Mouse (Mus musculus) olfactory bulb, adult 2 months (tissue): ENCODE data around the gene Cnot10.

ENCODE experiments used
- CTCF ChIP-seq: fragments of 200-500 bp; IDR thresholded peaks from 2 replicates; pipeline ENCODE4 v1.5.1; 2012; ENCODE audit warnings: low read depth, mild to moderate bottlenecking, low read length, moderate library complexity; ENCODE audit not compliant: insufficient read depth
- POLR2A ChIP-seq: fragments of 200-500 bp; IDR thresholded peaks from 2 replicates; pipeline ENCODE4 v1.6.1; 2012; ENCODE audit warnings: mild to moderate bottlenecking, low read depth, low read length, moderate library complexity; ENCODE audit not compliant: insufficient read depth

GRCm38 (mm10) chr9:114656701-114657100, 16.7 kb upstream of the Cnot10 start:
- TF ChIP-seq POLR2A, result no peak
- no peak for TF ChIP-seq CTCF
